Mouse (Mus musculus) liver, embryonic 13.5 days (tissue): ENCODE results near the gene Rsad1. TPM values are rescaled to one million over a fixed set of nuclear protein-coding genes. Genes with fewer than 3 reads are reported as not detected.
A peak's percentile ranks its signal among the peaks of the same experiment; 100 is the strongest.

Experiments
- ATAC-seq: fragments of 200-750 bp; cut with Nextera tagmentation; 2 replicates; pipeline ENCODE4 v1.8.0; 2017; ENCODE audit warnings: low read depth, mild to moderate bottlenecking, moderate number of reproducible peaks, moderate library complexity
- DNase-seq: peaks from one replicate; pipeline ENCODE4 v3.0.0; 2022
- H3K27ac ChIP-seq: fragments of 300-500 bp; sonication (generic); 2 replicates; pipeline ENCODE4 v1.5.1; 2015; ENCODE audit warnings: moderate library complexity, mild to moderate bottlenecking, inconsistent platforms
- H3K27me3 ChIP-seq: fragments of 300-500 bp; sonication (generic); 2 replicates; pipeline ENCODE4 v1.6.1; 2015; ENCODE audit warnings: mild to moderate bottlenecking, inconsistent platforms
- H3K36me3 ChIP-seq: fragments of 300-500 bp; sonication (generic); 2 replicates; pipeline ENCODE4 v1.6.1; 2015; ENCODE audit warnings: mild to moderate bottlenecking, inconsistent platforms
- H3K4me1 ChIP-seq: fragments of 300-500 bp; sonication (generic); replicated peaks from 2 replicates; pipeline ENCODE4 v1.6.1; 2015; ENCODE audit warnings: inconsistent platforms
- H3K4me2 ChIP-seq: fragments of 300-500 bp; sonication (generic); 2 replicates; pipeline ENCODE4 v1.6.1; 2015; ENCODE audit warnings: inconsistent platforms, mild to moderate bottlenecking, moderate library complexity
- H3K4me3 ChIP-seq: fragments of 300-500 bp; sonication (generic); replicated peaks from 2 replicates; pipeline ENCODE4 v1.5.1; 2015; ENCODE audit warnings: mild to moderate bottlenecking, inconsistent platforms
- H3K9ac ChIP-seq: fragments of 300-500 bp; sonication (generic); 2 replicates; pipeline ENCODE4 v1.6.1; 2015; ENCODE audit warnings: mild to moderate bottlenecking, inconsistent platforms
- H3K9me3 ChIP-seq: fragments of 300-500 bp; sonication (generic); replicated peaks from 2 replicates; pipeline ENCODE4 v1.6.1; 2016; ENCODE audit warnings: inconsistent platforms
- WGBS: fragments of 180-500 bp; shearing (Covaris S2); methylation state at CpG from one replicate; pipeline ENCODE4 v1.1.7; 2015; ENCODE audit not compliant: insufficient replicate concordance; 5-methylcytosine and 5-hydroxymethylcytosine counted together
- polyA plus RNA-seq: library from polyadenylated mRNA; unstranded; fragments of >200 nt; fragmentation: Nextera tagmentation; extraction: Ambion mirVana; gene quantifications from 2 replicates; pipeline ENCODE4 v1.2.1, GENCODE M21; 2015

Gene Rsad1
- polyA plus RNA-seq, 1 experiment from 2014 or later: 1.6 TPM

GRCm38 (mm10) chr11:94513452-94513851, 35.6 kb downstream of the Rsad1 start:
- Histone ChIP-seq H3K36me3 (no peaks in the 10 kb centered on the region), H3K4me1 (no peaks in the 10 kb centered on the region), H3K4me3 (no peak overlapping the region), H3K9me3 (0 out of 2 replicates have a peak, but pooled peaks cover 6% of the 10 kb centered on the region), H3K27ac (no peak overlapping the region), H3K4me2 (no peak overlapping the region), H3K9ac (no peak overlapping the region), H3K27me3 (0 out of 2 replicates have a peak, but pooled peaks cover 4% of the 10 kb centered on the region)
- DNase-seq (no peak), ATAC-seq (no peak)
- WGBS: 47% methylated on average over 9 of the region's 9 CpGs

- H3K4me3 ChIP-seq: no peak overlapping the region
- WGBS: 62% methylated on average over 10 of the region's 10 CpGs
- H3K9ac ChIP-seq: no peak overlapping the region
- no peak overlapping the region for H3K27ac ChIP-seq
- DNase-seq (no peak), ATAC-seq (no peak)
- no peaks in the 10 kb centered on the region for H3K36me3 ChIP-seq
- H3K27me3 ChIP-seq: peaks cover 23% of the 10 kb centered on the region
- H3K4me1 ChIP-seq: no peaks in the 10 kb centered on the region
- H3K4me2 ChIP-seq: no peak overlapping the region
- 0 out of 2 replicates have a peak, but pooled peaks cover 6% of the 10 kb centered on the region for H3K9me3 ChIP-seq
Observed at GRCm38 (mm10) chr11:94508976-94509375, 40.1 kb downstream of the Rsad1 start.

GRCm38 (mm10) chr11:94501482-94501881, 47.6 kb downstream of the Rsad1 start:
- Histone ChIP-seq H3K4me3 (no peak overlapping the region), H3K9me3 (no peaks in the 10 kb centered on the region), H3K27me3 (peaks cover 79% of the 10 kb centered on the region), H3K4me1 (no peaks in the 10 kb centered on the region; the same call in 1 of the 2 replicates), H3K36me3 (no peaks in the 10 kb centered on the region), H3K27ac (no peak overlapping the region), H3K9ac (no peak overlapping the region), H3K4me2 (no peak overlapping the region)
- ATAC-seq (no peak), DNase-seq (no peak)
- 61% methylated on average over 8 of the region's 8 CpGs for WGBS

GRCm38 (mm10) chr11:94500362-94500761, 48.7 kb downstream of the Rsad1 start:
- Histone ChIP-seq H3K27ac (no peak overlapping the region), H3K36me3 (no peaks in the 10 kb centered on the region), H3K4me2 (no peak overlapping the region), H3K4me3 (no peak overlapping the region), H3K27me3 (peaks cover 87% of the 10 kb centered on the region), H3K4me1 (no peaks in the 10 kb centered on the region; the same call in 1 of the 2 replicates), H3K9ac (no peak overlapping the region), H3K9me3 (no peaks in the 10 kb centered on the region)
- no peak for DNase-seq
- WGBS: 29% methylated on average over 8 of the region's 8 CpGs
- ATAC-seq: no peak

GRCm38 (mm10) chr11:94499661-94500152, 49.3 kb downstream of the Rsad1 start, which contains the start of gene Epn3:
Gene Epn3 (minus strand): TSS chr11:94499974.
- 3% methylated on average over 26 of the region's 26 CpGs for WGBS
- no peak for DNase-seq
- Histone ChIP-seq H3K36me3 (no peaks in the 10 kb centered on the region), H3K4me3 (peak within 1 kb of the TSS; percentile 9; the same call in 1 of the 2 replicates), H3K27me3 (peaks cover 88% of the 10 kb centered on the region), H3K4me2 (peak within 1 kb of the TSS; percentile 44), H3K9ac (no peak within 1 kb of the TSS), H3K9me3 (no peaks in the 10 kb centered on the region), H3K4me1 (no peaks in the 10 kb centered on the region; the same call in 1 of the 2 replicates), H3K27ac (no peak within 1 kb of the TSS)
- no peak; the same call in 1 of the 2 replicates for ATAC-seq

- Histone ChIP-seq H3K4me3 (no peak overlapping the region), H3K4me1 (no peaks in the 10 kb centered on the region; the same call in 1 of the 2 replicates), H3K27me3 (peaks cover 84% of the 10 kb centered on the region), H3K9ac (no peak overlapping the region), H3K9me3 (no peaks in the 10 kb centered on the region), H3K27ac (no peak overlapping the region), H3K36me3 (no peaks in the 10 kb centered on the region), H3K4me2 (peak overlapping the region; percentile 44; the same call in 1 of the 2 replicates)
- no peak for DNase-seq
- WGBS: 6% methylated on average over 2 of the region's 2 CpGs
- ATAC-seq: no peak
Observed at GRCm38 (mm10) chr11:94499035-94499434, 50.0 kb downstream of the Rsad1 start.

GRCm38 (mm10) chr11:94498093-94498996, 50.7 kb downstream of the Rsad1 start:
- Histone ChIP-seq H3K4me3 (no peak overlapping the region), H3K4me2 (no peak overlapping the region), H3K36me3 (no peaks in the 10 kb centered on the region), H3K9ac (no peak overlapping the region), H3K27me3 (peaks cover 84% of the 10 kb centered on the region), H3K9me3 (no peaks in the 10 kb centered on the region), H3K27ac (no peak overlapping the region), H3K4me1 (no peaks in the 10 kb centered on the region; the same call in 1 of the 2 replicates)
- no peak for DNase-seq
- 27% methylated on average over 19 of the region's 19 CpGs for whole genome bisulfite sequencing
- ATAC-seq: no peak

GRCm38 (mm10) chr11:94495415-94495814, 53.6 kb downstream of the Rsad1 start:
- Histone ChIP-seq H3K36me3 (no peaks in the 10 kb centered on the region), H3K9ac (no peak overlapping the region), H3K4me3 (no peak overlapping the region), H3K27me3 (peaks cover 86% of the 10 kb centered on the region), H3K4me1 (no peaks in the 10 kb centered on the region; the same call in 1 of the 2 replicates), H3K9me3 (no peaks in the 10 kb centered on the region), H3K27ac (no peak overlapping the region), H3K4me2 (no peak overlapping the region)
- ATAC-seq: no peak
- 63% methylated on average over 3 of the region's 3 CpGs for WGBS
- DNase-seq: no peak

GRCm38 (mm10) chr11:94491749-94492099, 57.3 kb downstream of the Rsad1 start:
- peak overlapping the region; percentile 62 for H3K4me2 ChIP-seq
- no peak for DNase-seq
- no peaks in the 10 kb centered on the region for H3K4me1 ChIP-seq
- H3K9me3 ChIP-seq: no peaks in the 10 kb centered on the region
- peaks cover 87% of the 10 kb centered on the region for H3K27me3 ChIP-seq
- H3K9ac ChIP-seq: no peak overlapping the region
- H3K27ac ChIP-seq: no peak overlapping the region
- 36% methylated on average over 7 of the region's 7 CpGs for WGBS
- ATAC-seq: no peak
- no peaks in the 10 kb centered on the region for H3K36me3 ChIP-seq
- H3K4me3 ChIP-seq: 0 out of 2 replicates have a peak overlapping the region, but pooled peaks have one; percentile 51

- WGBS: 5% methylated on average over 54 of the region's 55 CpGs
- peak overlapping the region; percentile 51 for H3K4me3 ChIP-seq
- no peak for ATAC-seq
- no peaks in the 10 kb centered on the region for H3K36me3 ChIP-seq
- H3K4me1 ChIP-seq: no peaks in the 10 kb centered on the region
- peak overlapping the region; percentile 45 for H3K9ac ChIP-seq
- no peak overlapping the region for H3K27ac ChIP-seq
- no peaks in the 10 kb centered on the region for H3K9me3 ChIP-seq
- DNase-seq: no peak
- H3K27me3 ChIP-seq: peaks cover 87% of the 10 kb centered on the region
- peak overlapping the region; percentile 62 for H3K4me2 ChIP-seq
Observed at GRCm38 (mm10) chr11:94491035-94491748, 57.9 kb downstream of the Rsad1 start.
